Mouse (Mus musculus) common myeloid progenitor, adult 5-6 weeks (primary cell): ENCODE results near the gene Pde4c. TPM values are rescaled to one million over a fixed set of nuclear protein-coding genes. Genes with fewer than 3 reads are reported as not detected.

Source experiments
- ATAC-seq: replicated peaks from 2 replicates; pipeline ENCODE4 v1.8.0; 2016; ENCODE audit warnings: low read depth, mild to moderate bottlenecking, moderate TSS enrichment, inconsistent platforms; ENCODE audit not compliant: poor library complexity, severe bottlenecking
- total RNA-seq: library from RNA; stranded (forward); fragments of 200-1000, 187-1606 nt; gene quantifications from 2 replicates; pipeline ENCODE4 v1.2.3, GENCODE M21; 2017

Gene Pde4c
- total RNA-seq, 1 experiment from 2014 or later: 0.09 TPM

- ATAC-seq: peak; percentile 84
Observed at GRCm38 (mm10) chr8:70776496-70777444, 53.2 kb downstream of the Pde4c start, which contains the start of gene Pik3r2. TSS of gene Pik3r2 (minus strand) at chr8:70776713.

GRCm38 (mm10) chr8:70780093-70780492 lies 56.6 kb downstream of the Pde4c start:
- ATAC-seq: no peak

- ATAC-seq: no peak
Observed at GRCm38 (mm10) chr8:70786291-70787050, 63.0 kb downstream of the Pde4c start.

- no peak for ATAC-seq
Observed at GRCm38 (mm10) chr8:70787051-70787445, 63.5 kb downstream of the Pde4c start.

- ATAC-seq: no peak
Observed at GRCm38 (mm10) chr8:70787941-70788667, 64.6 kb downstream of the Pde4c start.

- ATAC-seq: no peak
Observed at GRCm38 (mm10) chr8:70789046-70789445, 65.5 kb downstream of the Pde4c start.

GRCm38 (mm10) chr8:70790846-70791245 lies 67.3 kb downstream of the Pde4c start:
- no peak for ATAC-seq

GRCm38 (mm10) chr8:70791294-70791701 lies 67.8 kb downstream of the Pde4c start:
- peak; percentile 78 for ATAC-seq

- ATAC-seq: peak; percentile 61
Observed at GRCm38 (mm10) chr8:70791975-70792691, 68.6 kb downstream of the Pde4c start.

- ATAC-seq: peak; percentile 12
Observed at GRCm38 (mm10) chr8:70792700-70793099, 69.2 kb downstream of the Pde4c start.

GRCm38 (mm10) chr8:70794215-70794614 lies 70.7 kb downstream of the Pde4c start:
- ATAC-seq: no peak

- ATAC-seq: no peak
Observed at GRCm38 (mm10) chr8:70795370-70795769, 71.8 kb downstream of the Pde4c start.

GRCm38 (mm10) chr8:70796403-70797080 lies 73.0 kb downstream of the Pde4c start:
- no peak for ATAC-seq

GRCm38 (mm10) chr8:70797081-70798070 lies 73.9 kb downstream of the Pde4c start:
- peak; percentile 53 for ATAC-seq

GRCm38 (mm10) chr8:70798281-70798680 lies 74.8 kb downstream of the Pde4c start:
- no peak for ATAC-seq

GRCm38 (mm10) chr8:70800648-70801047 lies 77.1 kb downstream of the Pde4c start:
- ATAC-seq: no peak
